Mouse (Mus musculus) c-Kit-positive CD71-negative TER-119-negative erythroid progenitor cells, embryonic 14.5 days (primary cell): ENCODE data around the gene Tent5d.
A peak's percentile ranks its signal among the peaks of the same experiment; 100 is the strongest.

ENCODE experiments used
- DNase-seq: peaks from one replicate; pipeline ENCODE4 v3.0.0-alpha.2; 2013; ENCODE audit warnings: low read depth

Tent5d gene

DNA sequence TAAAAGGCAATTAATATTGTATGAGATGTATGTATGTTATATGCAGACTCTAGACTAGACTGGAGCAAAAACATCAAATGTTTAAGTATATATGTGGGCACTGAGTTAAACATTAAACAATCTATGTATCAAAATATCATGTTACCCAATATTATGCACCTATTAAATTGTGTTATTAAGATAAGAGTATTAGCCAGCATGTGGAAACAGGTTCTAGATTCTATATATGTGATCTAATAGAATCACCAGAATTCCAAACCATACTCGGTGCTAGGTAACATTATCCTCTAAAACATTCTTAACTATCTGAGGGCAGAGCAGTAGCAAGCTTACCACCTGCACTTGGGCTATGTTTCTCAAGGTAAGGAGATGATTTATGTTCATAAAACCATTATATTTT, at the start of gene Tent5d:
Gene Tent5d (plus strand): TSS at position 301 of the 400 bp plus-strand sequence.
- DNase-seq = no peak

DNA sequence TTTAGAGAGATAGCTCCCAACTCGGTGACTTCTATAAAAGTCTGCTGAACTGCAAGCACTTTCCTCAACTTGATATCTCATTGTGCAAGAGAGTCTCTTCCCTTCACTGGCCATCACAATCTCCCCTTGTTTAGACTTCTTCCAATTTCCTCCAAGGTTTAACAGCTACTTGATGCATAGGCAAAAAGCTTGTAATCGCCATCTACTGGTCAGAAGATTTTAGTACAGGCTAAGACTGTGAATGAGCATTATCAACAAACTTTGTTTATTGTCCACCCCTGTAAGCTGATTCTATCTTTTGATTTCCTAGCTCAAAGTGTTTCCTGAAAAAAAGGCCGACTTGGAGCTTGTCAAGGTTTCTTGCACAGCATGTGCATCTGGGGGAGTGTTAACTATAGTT, 24.5 kb upstream of the Tent5d start:
- no peak for DNase-seq

DNA sequence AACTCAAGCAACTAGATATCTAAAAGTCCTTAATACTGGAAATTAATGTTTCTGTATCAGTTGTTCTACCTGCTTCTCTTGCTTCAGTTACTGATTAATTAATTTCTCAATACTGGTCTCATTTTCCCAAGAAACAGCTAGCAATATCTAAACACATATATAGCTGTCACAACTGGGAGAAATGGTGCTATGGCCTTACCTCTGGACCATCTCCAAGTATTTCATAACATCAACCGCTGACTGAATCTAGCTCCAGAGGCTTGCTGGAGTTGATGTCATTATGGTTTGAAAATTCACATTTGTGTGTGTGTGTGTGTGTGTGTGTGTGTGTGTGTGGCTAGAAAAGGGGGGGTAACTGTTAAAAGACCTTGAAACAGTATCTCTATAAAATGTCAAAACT, 2.3 kb upstream of the Tent5d start:
- no peak for DNase-seq

DNA sequence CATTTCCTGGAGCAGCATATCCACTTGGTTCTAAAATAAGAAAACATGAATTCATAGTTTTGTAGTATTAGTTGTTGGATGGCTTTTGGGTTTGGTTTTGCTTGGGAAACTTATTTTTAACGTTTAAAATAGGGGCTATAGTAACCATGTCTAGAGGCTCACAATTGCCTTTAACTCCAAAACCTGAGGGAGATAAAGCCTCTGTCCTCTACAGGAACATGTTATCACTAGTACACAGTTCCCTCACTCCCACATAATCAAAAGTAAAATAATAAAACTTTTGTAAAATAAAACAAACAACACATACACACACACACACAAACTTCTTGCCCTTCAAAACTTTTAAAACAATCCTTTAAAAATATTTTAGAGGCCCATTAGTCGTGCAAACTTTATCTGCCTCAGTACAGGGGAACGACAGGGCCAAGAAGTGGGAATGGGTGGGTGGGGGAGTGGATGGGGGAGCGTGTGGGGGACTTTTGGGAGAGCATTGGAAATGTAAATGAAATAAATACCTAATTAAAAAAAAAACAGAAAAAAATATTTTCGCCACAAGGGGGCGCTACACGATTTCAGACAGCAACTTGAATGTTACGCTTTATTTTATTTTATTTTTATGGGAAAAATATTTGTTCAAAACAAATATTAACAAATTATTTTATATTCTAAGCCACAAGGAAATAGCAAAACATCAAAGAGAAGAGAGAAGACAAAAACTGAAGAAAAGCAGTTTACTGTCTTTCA, 1.5 kb upstream of the Tent5d start:
- no peak for DNase-seq

DNA sequence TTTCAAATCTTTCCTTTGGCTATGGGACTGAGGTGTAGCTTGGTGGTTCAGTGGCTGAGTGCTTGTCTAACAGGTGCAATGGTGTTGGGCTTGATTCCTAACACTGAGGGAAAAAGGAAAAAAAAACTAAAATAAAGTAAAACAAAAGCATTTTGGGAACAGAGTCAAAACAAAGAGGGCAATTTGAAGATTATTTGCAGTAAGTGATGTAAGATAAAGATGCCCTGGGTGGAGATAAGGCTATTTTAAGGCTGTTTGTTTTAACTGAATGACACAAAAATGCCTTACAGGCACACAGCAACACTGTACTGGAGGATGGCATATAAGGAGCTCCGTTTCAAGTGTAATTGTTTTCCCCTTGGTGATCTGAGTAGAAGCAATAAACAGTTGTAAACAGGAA, 3.4 kb downstream of the Tent5d start:
- no peak for DNase-seq

DNA sequence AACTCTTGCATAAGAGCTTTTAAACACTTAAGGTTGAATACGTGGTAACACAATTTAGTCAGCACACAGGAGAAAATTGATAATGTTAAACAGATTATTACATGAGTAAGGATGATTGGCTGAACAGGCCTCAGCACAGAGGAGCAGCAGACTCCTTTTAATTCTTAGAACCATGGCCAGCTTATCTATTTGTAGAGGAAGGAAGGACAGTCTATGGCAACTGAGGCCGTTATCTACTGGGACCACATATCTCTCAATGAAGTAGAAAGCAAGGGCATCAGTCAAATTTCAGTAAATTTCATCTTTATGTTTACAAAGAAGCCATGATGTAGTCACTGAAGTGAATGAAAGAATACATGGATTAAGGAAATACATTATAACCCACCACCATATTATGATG, 4.5 kb downstream of the Tent5d start:
- DNase-seq = no peak

DNA sequence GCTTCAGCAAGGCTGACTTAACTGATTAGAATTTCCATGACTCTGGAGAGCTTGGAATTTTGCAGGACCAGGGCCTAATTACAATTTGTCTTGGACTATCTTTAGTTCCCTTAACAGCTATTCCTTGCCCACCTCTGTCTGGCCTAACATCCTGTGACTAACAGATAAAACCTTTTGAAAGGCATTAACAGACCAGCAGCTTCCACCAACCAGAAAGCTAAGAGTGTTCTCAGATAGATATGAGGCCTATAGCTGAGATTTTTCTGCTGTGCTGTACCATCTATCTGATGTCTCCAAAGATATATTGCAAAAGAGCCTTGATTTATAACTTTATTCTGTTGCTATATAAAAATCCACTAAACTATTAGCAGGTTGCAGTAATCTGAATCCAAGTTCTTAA, 19.7 kb downstream of the Tent5d start:
- DNase-seq = no peak

DNA sequence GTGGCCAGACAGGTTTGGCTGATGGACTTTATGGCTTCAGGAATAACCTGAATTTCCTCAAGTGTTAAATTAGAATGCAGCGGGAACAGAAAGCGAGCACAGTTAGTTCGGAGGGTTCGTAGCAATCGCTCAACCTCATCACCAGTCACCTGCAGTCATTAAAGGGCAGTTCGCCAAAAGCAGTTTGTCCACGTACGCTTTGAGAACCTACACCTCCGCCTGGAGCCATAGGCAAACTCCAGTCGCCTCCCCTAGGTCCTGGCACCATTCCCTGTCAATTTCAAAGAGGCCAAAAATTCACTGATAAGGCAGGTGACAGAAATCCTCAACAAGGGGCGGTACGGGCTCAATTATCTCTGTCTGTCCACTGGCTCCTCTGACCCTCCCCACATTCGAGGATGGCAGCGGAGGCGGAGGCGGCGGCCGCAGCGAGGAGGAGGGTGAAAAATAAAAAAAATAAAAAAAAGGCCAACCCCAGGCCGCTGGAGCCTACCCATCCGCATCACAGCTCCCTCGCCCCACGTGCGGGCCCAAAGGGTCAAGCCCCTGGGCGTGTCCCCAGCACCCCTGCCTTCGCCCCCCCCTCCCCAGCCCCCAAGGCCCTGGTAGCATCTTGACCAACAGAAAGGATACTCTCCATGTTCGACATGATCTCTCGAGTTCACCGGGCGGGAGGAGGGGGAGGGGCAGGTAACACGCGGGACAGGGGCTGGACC, 23.3 kb downstream of the Tent5d start:
- DNase-seq = peak; percentile 4

DNA sequence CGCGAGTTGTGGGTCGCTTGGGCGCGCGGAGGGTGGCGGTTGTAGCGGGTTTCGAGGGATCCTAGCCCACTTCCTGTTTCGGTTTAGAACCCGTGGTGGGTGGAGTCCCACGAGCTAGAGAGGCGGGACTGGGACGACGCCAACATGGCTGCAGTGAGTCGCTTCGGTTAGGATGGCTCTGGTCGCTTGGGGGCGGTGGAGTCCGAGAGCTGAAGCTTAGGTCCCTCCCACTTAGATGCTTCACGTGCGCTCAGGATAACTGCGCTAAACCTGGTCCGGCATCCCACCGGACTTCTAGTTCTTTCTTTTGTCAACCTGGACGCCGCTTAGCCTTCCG, 23.8 kb downstream of the Tent5d start, which contains the start of gene 2610002M06Rik:
Gene 2610002M06Rik (minus strand): TSS at position 117 of the 337 bp plus-strand sequence.
- DNase-seq = peak; percentile 69

DNA sequence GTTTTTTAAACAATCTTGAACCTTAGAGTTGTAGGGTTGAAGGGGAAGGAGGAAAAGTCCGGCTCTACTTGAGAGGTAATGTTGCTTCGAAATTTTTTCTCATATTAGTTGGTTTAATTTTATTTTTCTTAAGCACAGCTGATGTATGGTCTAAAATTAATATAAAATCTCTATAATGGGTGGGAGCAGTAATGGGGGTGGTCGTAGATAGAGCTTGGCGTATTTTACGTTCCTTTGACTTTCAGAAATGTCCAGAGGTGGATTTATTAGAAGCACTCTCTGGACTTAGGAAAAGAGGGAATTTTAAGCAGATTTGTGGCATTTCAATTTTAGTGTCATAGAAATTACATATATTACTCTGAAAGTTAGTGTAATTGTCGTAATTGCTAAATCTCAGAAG, 24.3 kb downstream of the Tent5d start:
- DNase-seq = no peak

DNA sequence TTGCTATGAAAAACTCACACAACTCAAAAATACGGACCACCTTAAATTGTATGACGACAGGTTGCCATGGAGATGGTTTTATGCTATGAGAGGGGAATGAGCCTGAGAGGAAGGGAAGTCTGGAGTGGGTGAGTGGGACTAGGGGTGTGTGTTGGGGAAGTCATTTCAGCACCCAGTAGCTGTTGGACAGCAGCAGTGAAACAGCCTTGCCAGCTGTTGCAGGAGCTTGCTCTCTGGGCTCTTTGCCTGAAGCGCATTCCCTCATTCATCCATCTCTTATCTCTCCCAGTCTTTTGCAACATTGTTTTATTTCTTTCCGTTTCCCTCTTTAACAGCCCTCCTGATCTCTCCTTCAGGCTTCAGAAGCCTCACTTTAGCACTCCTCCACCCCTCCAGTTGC, 65.8 kb downstream of the Tent5d start:
- DNase-seq = no peak
